Mouse (Mus musculus): ENCODE results near the gene Josd2.

GRCm38 (mm10) chr7:44433371-44433770 is 34.4 kb upstream of the Josd2 start:
- TF ChIP-seq POLR2A (IDR thresholded peaks at IDR 0.05; ENCODE audit: low read depth, low read length) (no peak), CTCF (IDR thresholded peaks at IDR 0.05; ENCODE audit: extremely low read depth, insufficient read length, insufficient replicate concordance, low read depth, low read length) (no peak)
